Mouse (Mus musculus) kidney, postnatal 10 days (tissue): ENCODE results near the gene Otud7b.

ENCODE experiments used
- DNase-seq: peaks from one replicate; pipeline ENCODE4 v3.0.0; 2021; ENCODE audit warnings: mixed read lengths

The Otud7b gene

DNA sequence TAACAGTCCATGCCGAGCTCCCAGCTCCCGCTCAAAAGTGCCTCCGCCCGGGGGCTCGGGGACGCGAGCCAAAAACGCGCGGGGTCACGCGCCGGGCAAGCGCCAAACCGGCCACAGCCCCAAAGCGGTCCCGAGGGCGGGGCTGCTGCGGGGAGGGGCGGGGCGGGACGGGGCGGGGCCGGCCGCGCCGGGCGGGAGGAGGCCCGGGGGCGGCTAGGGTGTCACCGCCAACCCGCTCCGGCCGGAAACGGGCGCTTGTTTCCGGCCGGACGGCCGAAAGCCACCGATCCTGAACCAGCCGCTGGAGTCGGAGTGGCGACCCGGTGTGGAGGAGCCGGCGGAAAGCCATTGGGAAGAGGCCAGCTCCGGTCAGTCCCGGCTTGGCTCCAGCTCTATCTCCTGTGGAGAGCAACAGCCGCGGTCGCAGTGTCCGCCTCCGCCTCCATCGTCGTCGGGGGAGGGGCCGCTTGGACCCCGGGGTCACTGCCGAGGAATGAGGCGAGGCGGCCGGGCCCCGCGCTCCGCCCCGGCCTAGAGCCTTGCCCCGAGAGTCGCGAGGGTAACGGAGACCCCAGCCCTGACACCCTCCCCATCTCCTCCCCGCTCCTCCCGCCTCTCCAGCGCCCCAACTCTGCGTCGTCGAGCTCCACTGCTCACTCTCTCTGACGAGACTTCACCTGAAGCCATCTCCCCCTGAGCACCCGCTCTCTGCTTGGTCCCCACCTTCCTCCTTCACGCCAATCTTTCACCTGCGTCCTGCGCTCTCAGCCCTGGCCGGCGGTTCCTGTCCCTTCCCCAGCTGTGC lies at the start of gene Otud7b:
TSS of gene Otud7b (plus strand) at position 267 of the 805 bp plus-strand sequence.
- DNase-seq, result peak; percentile 91

DNA sequence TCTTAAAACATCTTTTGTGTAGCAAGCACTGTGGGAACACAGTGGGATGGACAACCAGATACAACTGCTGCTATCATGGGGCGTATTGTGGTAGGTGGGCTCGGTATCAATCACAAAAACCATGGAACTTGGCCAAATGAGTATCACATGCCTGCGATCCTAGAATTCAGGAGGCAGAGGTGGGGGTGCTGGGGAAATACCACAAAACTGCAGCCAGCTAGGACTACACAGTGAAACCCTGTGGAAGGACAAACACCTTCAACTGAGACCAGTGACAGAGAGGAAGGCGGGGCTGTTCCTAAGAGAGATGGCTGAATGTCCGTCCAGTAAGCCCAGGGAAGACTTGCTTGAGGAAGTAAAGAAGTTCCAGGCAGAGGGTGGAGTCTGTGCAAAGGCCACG lies 49.0 kb upstream of the Otud7b start:
- DNase-seq, result no peak

DNA sequence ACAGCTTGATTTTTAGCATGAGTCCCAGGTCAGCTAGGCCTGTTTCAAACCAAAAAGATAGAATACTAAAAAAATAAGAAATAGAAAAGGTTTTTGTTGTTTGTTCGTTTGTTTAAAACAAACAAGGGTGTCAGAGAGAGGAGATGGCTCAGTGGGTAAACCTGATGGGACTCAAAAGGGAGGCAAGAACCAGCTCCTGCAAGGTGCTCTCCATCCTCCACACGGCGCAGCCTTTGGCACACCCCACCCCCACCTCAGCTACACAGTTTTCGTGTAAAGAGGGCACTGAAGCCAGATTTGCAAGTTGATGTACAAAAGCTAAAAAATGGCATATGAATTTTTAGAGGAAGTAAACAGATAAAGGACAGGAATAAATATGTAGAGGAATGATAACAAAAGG lies 48.3 kb upstream of the Otud7b start:
- DNase-seq, result no peak

DNA sequence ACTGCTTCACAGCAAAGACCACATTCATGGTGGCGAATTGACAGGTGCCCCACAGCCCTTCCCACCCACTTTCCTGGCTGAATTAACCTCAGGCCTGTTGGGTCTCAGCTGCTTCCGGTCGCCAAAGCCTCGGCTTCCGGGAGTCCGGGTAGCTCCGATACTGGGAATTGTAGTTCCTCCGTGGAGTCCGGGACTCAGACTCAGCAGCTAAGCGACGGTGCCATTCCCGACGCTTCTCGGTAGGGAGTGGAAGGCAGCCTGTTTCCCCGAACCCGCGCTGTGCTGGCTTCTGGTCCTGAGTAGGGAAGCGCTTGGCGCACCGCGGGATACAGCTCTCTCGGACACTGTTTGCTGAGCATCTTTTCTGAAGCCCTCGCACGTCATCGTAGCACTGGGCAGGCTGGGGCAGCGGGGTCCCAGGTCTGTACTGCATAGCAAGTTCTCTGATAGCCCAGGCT lies 46.6 kb upstream of the Otud7b start:
- peak; percentile 91 for DNase-seq

DNA sequence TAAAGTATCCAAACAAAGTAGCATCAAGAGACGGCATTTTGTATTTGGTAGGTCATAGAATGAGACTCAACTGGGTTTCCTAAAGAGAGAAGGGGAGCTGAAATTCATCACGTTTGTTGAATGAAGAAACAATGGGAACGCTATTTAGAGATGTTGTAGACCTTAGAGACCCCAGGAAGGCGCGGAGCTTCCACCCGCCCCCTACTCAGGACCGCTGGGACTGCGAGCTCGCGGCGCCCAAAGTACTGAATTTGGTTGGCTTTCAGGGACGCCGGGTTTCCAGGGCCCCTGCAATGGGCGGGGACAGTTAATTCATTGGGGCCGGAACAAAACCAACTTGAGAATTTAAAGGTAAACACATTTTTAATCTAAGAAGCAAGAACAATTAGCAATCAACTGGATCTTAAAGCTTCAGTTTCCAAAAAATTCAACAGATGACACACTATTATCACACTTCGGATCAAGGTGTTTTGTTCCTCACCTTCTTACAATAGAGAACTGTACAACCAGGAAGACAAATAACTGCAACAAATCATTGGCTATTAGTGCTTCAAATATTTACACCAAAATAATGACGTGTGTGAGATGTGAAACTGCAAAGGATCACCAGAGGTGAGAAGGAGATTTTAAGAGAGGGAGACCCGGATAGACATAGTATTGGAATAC lies 46.0 kb upstream of the Otud7b start, which contains the start of gene Vps45:
TSS of gene Vps45 (minus strand) at position 236 of the 666 bp plus-strand sequence.
- DNase-seq, result peak; percentile 82

DNA sequence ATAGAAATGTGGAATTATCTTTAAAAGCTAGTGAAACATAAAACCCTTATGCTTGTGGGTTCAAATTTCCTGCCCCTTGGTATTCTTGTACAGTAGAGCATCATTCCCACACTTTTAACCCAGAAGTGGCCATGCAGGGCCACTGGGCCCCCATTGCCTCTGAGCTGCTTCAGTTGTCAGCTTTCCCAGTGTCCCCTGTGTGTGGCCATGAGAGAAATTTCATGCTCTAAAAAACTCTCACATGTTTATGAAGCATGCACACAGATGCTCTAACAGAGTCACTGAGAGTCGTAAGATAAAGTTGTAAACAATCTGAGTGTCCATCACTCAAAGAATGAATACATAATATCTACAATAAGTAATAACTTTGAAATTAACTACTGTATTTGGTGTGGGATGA lies 44.2 kb upstream of the Otud7b start:
- DNase-seq, result no peak

DNA sequence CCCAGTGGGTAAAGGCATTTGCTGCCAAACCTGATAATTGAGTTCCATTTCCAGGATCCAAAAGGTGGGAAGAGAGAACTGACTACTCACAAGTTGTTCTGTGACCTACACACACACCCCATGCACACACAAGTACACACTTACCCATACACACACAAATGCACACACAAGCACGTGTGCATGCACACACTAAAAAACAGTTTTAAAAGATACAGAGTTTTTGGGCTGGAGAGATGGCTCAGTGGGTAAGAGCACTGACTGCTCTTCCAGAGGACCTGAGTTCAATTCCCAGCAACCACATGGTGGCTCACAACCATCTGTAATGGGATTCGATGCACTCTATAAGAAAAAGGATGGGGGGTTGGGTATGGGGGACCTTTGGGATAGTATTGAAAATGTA lies 41.0 kb upstream of the Otud7b start:
- no peak for DNase-seq

DNA sequence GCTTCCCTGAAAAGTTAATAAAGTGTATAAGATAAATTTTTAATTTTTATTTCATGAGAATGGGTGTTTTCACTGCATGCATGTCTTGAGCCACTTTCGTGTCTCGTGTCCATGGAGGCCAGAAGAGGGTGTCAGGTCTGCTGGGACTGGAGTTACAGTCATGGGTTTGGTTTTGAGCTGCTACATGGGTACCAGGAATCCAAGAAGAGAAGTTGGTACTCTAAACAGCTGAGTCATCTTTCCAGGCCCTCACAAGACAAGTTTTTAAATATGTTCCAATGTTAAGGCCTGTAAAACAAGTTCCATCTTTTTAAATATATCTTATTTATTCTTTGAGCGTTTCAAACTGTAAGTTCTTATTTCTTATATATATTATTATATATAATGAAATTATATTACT lies 40.1 kb upstream of the Otud7b start:
- DNase-seq, result no peak

DNA sequence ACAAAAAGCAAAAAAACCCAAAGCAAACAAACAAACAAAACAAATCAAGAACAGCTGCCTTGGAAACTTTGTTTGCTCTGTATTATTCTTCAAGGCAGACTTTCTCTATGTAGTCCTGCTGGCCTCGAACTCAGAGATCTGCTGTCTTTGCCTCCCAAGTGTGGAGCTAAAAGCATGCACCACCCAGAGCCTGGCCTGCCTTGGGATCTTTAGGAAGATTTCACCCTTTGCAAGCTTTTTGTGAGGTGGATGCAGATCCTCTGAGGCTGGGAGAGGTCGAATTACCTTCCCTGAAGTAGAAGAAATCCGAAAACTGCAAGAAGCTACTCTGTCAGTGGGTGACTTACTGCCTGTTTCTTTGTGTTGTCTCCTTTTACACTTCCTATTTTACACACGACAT lies 39.2 kb upstream of the Otud7b start:
- DNase-seq, result no peak

DNA sequence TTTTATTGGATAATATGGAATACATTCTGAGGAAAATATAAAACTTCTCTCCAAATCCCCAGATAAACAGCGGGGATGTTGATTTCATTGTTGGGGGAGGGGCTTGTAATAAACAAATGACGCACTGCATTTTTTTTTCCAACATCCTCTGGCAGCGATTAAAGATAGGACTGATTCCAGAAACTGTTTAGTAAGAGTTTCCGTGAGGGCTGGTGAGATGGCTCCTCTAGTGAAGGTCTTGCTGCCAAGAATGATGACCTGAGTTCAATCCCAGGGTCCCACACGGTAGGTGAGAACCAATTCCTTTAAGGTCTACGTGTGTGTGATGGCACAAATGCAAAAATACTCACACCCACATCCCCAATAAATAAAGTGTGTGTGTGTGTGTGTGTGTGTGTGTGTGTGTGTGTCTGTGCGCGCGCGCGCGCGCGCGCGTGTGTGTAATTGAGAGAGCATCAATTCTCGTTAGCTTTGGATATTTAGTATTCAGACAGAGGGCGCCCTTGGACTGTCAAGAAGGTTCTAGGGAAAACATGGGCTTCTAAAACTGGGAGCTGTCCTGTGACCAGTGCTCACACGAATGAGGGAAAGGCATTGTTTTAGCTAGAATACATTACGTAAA lies 38.5 kb upstream of the Otud7b start:
- DNase-seq, result peak; percentile 71

DNA sequence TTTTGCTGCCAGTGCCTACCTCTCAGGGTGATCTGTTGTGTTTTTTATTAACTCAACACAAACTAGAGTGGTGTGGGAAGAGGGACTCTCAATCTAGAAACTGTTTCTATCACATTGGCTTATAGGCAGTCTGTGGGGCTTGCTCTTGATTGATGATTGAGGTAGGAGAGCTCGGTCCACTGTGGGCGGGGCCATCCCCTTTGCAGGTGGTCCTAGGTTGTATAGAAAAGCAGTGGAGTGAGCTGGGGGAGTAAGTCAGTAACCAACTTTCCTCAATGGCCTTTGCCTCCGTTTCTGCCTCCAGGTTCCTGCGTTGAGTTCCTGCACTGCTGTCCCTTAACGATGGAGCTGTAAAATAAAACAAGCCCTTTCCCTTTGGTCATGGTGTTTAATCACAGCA lies 37.6 kb upstream of the Otud7b start:
- no peak for DNase-seq

DNA sequence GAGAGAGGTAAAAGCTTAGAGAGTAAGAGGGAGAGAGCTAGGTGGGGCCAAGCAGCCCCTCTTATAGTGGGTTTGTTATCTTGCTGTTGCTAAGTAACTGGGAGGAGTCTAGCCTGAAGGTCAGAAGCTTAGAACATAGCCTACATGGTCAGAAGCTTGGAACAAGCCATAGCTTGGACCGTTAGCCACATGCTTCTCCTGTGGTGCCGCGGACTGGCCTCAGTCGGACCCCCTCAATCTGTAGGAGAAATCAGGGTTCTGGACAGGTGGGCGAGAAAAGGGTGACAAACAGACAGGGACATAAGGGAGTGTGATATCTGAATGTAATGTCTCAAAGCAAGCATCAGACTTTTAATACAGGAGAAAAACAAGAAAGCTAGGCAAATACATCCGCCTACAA lies 35.3 kb upstream of the Otud7b start:
- DNase-seq, result no peak

DNA sequence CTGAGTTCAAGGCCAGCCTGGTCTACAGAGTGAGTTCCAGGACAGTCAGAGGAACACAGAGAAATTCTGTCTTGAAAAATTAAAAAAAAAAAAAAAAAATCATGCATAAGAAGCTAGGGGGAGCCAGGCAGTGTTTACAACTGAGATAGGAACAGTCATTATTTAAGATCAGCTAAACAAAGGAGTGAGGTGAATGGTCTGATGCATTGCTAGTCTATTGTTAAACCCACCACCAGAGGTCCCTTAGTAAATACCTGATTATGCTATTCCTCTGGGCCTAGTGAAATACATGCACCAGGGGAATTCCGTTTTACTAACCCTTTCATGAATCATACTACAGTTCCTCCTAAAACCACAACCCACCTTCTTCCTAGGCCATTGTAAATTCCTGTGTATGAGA lies 34.8 kb upstream of the Otud7b start:
- no peak for DNase-seq

DNA sequence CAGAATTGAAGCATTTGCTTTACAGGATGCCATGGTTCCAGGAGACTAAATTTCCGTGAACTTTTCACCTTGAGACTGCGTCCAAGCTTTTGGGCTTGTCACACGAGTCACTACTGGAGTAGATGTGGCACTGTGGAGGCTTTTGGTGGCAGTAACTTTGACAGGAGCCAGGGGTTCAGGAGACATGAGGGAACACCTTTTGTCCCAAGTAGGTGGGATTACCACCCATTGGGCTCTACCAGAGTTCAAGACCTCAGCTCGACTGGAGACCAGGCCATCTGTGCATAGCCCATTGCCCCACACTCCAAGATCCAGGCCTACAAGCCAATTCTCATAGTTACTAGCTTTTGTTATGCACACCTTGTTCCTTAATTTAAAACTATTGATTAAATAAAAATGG lies 34.1 kb upstream of the Otud7b start:
- DNase-seq, result no peak

DNA sequence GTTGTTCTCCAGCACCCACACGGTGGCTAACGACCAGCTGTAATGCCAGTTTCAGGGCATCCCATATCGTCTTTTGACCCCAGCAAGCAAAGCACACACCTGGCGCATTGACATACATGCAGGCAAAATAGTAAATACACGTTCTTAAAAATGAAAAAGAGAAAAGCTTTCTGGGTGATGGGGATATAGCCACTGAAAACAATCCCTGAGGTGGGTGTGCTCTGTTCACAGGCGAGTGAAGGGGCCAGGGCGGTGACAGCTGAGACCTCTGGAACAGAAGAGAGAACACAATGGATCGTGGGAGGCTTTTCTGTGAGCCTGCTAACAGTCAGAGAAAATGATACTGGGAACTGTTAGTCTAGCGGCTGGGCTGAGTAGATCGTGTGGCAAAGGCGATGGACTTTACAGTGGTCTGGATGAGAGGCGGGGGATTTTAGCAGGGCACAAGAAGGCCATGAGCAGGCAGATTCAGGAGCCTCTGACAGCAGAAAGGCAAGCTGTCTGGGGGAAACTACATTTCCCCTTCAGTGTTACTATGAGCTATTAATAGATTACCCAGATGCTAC lies 31.3 kb upstream of the Otud7b start:
- DNase-seq, result no peak

DNA sequence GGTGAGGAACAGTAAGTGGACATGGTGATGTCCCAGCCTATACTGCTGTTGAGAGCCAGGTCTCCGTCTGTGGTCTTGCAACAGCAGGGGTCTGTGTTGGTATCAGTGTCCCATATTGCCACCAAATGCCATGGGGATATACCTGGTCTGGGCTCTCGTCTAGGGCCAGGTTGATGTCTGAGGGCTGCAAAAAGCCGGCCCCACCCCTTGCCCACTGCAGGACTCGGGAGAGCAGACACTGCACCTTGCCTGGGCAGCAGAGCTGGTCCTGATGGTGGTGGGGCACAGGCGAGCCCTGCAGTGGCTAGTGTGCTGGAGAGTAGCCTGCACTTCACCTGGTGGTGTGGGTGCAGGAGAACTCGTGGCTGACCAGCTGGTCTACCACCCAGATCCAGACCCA lies 26.3 kb upstream of the Otud7b start:
- DNase-seq, result no peak

DNA sequence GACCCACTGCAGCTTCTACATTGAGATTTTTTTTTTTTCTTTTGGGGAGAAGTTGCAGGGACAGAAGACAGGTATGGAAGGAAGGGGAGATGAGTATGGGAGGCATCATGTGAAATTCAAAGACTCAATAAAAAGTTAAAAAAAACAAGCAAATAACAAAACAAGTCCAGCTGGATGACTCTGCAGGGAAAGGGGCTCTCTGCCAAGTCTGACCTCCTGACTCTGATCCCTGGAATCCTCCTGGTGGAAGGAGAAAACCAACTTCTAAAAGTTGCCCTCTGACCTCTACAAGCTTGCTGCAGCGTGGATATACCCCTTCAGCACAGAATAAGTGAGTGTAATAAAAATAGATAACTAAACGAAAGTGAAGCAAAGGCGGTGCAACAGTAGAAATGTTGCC lies 25.6 kb upstream of the Otud7b start:
- no peak for DNase-seq

DNA sequence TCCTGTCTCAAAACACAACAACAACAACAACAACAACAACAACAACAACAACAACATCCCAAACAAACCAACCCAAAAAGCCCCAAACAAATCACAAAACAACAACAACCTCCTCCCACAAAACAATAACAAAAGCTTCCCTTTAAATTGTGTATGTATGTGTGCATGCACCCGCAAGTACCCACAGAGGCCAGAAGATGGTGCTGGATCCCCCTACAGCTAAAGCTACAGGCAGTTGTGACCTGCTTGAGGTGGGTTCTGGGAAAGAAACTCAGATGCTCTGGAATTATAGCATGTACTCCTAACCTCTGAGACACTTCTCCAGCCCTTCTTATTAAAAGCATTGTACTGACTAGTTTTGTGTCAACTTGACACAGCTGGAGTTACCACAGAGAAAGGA lies 23.3 kb upstream of the Otud7b start:
- DNase-seq, result peak; percentile 63

DNA sequence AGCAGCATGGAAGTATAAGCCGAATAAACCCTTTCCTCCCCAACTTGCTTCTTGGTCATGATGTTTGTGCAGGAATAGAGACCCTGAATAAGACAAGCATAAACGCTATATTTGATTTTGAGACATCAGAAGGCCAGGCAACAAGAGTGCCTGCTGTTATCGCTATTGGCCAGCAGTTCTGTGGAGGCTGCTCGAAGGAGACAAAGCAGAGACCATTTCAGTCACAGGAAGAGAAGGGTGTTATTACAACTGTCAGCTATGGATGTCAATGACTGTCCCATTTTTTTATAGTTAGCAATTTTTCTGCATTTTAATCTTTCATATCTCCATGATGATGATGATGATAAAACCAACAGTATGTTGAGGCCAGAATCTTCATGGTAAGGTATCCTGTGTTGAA lies 22.7 kb upstream of the Otud7b start:
- no peak for DNase-seq

DNA sequence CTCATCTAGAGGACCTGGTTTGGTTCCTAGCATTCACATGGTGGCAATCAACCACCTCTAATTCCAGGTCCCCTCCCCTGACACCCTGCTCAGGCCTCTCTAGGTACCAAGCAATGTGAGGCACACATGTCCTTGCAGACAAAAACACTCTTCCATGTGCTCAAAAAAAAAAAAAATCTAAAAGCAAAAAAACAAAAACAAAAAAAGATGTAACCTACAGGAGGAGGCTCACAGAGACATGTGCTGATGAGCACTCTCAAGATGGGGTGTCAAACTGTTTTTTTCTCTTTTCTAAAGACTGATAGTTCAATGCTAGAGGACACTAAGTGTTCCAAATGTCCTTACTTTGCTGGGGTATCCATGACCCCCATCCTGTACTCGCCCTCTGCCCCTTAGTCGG lies 22.2 kb upstream of the Otud7b start:
- no peak for DNase-seq

DNA sequence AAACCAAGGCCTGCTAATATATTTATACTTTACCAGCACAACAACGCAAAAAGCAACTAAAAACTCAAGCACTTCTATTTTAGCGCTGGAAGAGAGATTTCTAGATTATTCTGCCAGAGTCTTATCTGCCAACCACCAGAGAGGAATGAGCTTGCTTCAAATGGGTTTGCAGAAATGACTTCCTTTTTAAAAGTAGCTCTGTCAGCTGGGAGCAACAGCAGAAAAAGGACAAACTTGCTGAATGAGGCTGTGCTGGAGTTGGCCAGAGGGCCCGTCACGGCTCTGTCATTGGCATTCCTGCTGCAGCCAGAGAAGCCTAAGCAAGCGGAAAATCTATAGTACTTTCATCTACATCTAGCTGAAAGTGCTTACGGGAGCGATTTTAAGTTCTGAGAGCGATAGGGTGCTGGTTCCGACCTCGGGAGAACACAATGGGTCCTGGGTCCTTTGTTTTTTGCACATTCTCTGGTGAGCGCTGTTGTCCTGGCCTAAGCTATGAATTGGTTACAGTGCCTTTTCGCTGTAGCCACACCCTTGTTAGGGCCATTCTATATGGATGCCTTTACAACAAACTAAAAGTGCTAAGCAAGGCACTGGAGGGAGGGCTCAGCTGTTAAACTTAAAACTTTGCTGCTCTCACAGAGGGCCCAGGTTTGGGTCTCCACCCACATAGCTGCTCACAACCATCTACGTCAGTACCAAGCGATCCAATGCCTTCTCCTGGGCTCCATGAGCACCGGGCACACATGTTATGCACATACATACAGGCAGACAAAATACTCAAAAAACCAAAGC lies 21.4 kb upstream of the Otud7b start:
- DNase-seq, result no peak

DNA sequence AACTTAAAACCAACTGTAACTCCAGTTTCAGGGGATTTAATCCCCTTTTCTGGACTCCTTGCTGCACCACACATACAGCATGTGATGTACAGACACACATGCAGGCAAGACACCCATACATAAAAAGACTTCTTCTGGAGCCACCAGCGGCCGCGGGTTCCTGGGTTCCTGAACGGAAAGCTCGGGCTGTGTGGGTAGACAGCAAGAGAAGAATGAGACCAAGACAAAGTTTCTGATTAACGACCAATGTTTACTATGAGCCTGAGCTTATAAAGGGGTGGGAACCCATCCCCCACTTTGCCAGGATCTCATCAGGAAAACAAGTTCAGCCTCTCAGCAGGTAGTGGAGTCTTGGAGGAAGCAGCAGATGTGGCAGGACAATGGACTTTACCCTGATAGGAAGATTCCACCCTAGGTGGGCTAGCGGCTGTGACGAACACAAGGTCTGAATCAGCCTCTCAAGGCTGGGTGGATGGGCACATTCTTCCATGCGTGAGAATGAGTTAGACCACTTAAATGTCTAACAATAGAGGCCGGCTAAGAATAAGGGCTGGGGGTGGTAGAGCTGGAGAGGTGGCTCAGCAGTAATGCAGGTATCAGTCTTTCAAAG lies 20.1 kb upstream of the Otud7b start:
- no peak for DNase-seq
